Mouse (Mus musculus) ES-CJ7 (cell line): ENCODE results near the gene Mzt1.

Experiments used
- DNase-seq: peaks from one replicate; pipeline ENCODE4 v3.0.0; 2011; ENCODE audit warnings: low read depth, low spot score

Gene Mzt1

GRCm38 (mm10) chr14:99018691-99019090 is 27.2 kb downstream of the Mzt1 start:
- DNase-seq: no peak

GRCm38 (mm10) chr14:99010920-99011313 is 35.0 kb downstream of the Mzt1 start:
- DNase-seq: no peak

DNA sequence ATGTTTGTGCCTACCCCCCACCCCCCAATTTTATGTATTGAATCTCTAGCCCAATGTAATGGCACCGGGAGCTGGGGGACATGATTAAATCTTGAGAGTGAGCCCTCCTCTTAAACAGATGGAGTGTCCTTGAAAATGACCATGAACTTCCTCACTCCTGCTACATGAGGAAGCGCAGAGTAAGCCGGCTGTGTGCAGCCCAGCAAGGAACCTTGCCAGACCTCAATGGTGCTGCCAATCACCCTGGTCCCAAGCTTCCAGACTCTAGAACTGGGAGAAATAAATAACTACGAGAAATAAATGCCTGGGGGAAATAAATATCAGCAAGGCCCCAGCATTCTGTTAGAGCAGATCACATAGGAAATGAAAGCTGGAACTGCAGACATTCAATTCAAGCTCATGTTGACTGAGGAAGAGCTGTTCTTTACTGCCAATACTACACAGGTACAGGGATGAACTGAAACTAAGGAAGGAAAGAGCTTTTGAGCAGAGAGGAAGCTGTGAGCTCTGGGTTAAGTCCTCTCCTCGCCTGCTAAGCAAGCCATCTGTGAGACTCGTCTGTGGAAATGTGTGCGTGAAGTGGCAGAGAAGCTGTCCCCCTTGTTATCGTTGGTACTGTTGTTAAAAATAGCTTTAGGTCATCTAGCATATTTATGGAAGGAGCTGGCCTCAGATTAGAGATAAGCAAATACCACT is 35.6 kb downstream of the Mzt1 start:
- no peak for DNase-seq

DNA sequence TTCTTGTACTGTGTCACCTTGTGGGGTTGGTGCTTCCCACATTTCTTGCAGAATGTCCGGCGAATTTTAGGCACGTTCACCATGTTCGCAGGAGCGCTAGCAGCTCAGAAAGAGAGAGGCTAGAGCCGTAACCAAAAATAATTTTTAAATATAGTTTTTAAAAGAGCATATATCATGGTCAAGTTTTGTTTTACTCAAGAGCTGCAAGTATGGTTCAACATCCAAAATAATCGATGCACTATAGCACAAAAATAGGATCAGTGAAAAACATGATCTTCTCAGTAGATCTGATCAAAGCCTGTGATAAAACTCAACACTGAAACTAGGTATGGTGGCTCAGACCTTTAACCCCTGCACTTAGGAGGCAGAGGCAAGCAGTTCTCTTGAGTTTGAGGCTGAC is 51.7 kb downstream of the Mzt1 start, which contains the start of gene Rpl36a-ps1:
TSS of gene Rpl36a-ps1 (minus strand) at position 101 of the 400 bp plus-strand sequence.
- DNase-seq: no peak

DNA sequence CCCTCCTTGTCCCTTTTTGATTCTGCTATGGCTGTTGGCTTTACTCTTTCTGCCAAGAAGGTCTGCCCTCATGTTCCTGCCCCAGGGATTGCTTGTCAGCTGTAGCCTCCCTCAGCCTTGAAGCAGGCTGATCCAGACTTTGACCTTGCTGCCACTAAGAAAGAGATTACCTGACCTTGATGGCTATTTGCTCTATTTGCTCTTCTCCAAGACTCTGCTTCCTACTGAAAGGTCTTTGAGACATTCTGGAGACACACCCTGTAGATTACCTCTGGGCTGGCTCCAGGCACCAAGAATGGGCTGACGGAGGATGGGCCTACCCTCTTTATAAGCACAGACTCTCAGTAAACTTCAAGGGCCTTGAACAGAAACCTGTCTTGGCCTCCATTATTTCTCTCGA is 53.5 kb downstream of the Mzt1 start:
- DNase-seq: peak; percentile 58

DNA sequence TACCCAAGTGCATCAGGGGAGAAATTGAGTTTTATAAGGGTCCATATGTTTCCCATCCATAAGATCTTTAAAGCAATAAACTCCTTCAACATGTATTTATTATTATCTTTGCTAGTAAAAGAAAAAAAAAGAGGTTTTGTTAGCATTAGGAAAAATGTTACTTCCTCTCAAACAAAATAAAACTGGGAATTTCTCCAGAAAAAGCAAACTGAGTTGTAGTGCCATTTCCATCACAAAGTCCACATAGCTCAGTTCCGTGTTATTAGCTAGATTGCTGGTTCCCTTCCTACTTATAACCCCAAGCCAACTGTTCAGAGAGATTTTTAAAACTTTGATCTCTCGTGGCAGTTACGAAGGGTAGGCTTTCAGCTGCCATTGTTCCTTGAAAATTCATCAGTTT is 55.3 kb downstream of the Mzt1 start:
- no peak for DNase-seq

- no peak for DNase-seq
Measured at GRCm38 (mm10) chr14:98989818-98990217, 56.1 kb downstream of the Mzt1 start.
